In genomic region chr11:73007113-73007512, GRCm38 (mm10) we compare ENCODE assay signal across 14 mouse cellular contexts. TPM values are rescaled to one million over a fixed set of nuclear protein-coding genes. Genes with fewer than 3 reads are reported as not detected.
A peak's percentile ranks its signal among the peaks of the same experiment; 100 is the strongest.
DNase-seq lines count a peak whose midpoint lies in the region; ATAC-seq lines count a peak whose summit lies in the region.
"Had no signal": no experiment of that assay in that cellular context is flagged by ENCODE, and none has a peak within 500 bp of the region (broad histone marks: within the 10 kb centered on the region; RNA-seq: fewer than 3 reads in every experiment).

No protein-coding gene starts in this region.

- H3K36me3 ChIP-seq in midbrain, embryonic 14.5 days (ENCODE audit: control insufficient read depth, insufficient read depth, low read length): no peaks in the 10 kb centered on the region
- H3K36me3 ChIP-seq in midbrain, embryonic 16.5 days (ENCODE audit: control insufficient read depth, insufficient read depth, low read length): no peaks in the 10 kb centered on the region
- H3K36me3 ChIP-seq: embryonic facial prominence, embryonic 10.5 days; forebrain, embryonic 15.5 days; heart, embryonic 13.5 days; hindbrain, embryonic 15.5 days had no signal

- H3K27me3 ChIP-seq in midbrain, embryonic 14.5 days (ENCODE audit: control insufficient read depth, insufficient read depth, low read length): no peaks in the 10 kb centered on the region
- no peaks in the 10 kb centered on the region for H3K27me3 ChIP-seq in midbrain, embryonic 16.5 days (ENCODE audit: control insufficient read depth, insufficient read depth, low read depth, low read length)
- H3K27me3 ChIP-seq: forebrain, embryonic 15.5 days had no signal

- no peak overlapping the region for H3K9ac ChIP-seq in midbrain, embryonic 14.5 days (replicated peaks; ENCODE audit: low read length)
- no peak overlapping the region for H3K9ac ChIP-seq in midbrain, embryonic 16.5 days (ENCODE audit: low read depth, low read length)
- H3K9ac ChIP-seq: forebrain, embryonic 15.5 days; hindbrain, embryonic 15.5 days had no signal

- H3K4me2 ChIP-seq in midbrain, embryonic 14.5 days (ENCODE audit: low read length): no peak overlapping the region
- no peak overlapping the region for H3K4me2 ChIP-seq in midbrain, embryonic 16.5 days (ENCODE audit: low read length)
- H3K4me2 ChIP-seq: forebrain, embryonic 15.5 days; heart, embryonic 13.5 days; hindbrain, embryonic 15.5 days had no signal

- H3K4me3 ChIP-seq in midbrain, embryonic 14.5 days (replicated peaks; ENCODE audit: low read depth, low read length): no peak overlapping the region
- no peak overlapping the region for H3K4me3 ChIP-seq in midbrain, embryonic 16.5 days (ENCODE audit: low read depth, low read length)
- H3K4me3 ChIP-seq: embryonic facial prominence, embryonic 10.5 days; forebrain, embryonic 15.5 days; heart, embryonic 13.5 days; hindbrain, embryonic 15.5 days had no signal

- no peak for ATAC-seq in CD4-positive, CD25-positive, alpha-beta regulatory T cell, adult 4 months
- ATAC-seq in midbrain, embryonic 14.5 days (ENCODE audit: low FRiP score, low TSS enrichment): no peak
- ATAC-seq in midbrain, embryonic 16.5 days: no peak
- ATAC-seq: forebrain, embryonic 15.5 days had no signal

- peak; percentile 18 for DNase-seq in CD4-positive, CD25-positive, alpha-beta regulatory T cell, adult 2 months (ENCODE audit: low read depth, low spot score)
- peak; percentile 48 to 52 for DNase-seq in cerebellum, postnatal 10 days
- DNase-seq in cerebellum, adult 8-10 months: no peak
- DNase-seq in midbrain, embryonic 14.5 days: peak; percentile 27
- peak; percentile 52 for DNase-seq in MN1 (ENCODE audit: low spot score)
- DNase-seq in adrenal gland, adult 18-20 months (ENCODE audit: low spot score in 2 of 2): no peak
- DNase-seq: gastrocnemius, postnatal 36 days had no signal

- no peak overlapping the region for H3K27ac ChIP-seq in midbrain, embryonic 14.5 days (replicated peaks; ENCODE audit: low read depth, low read length)
- H3K27ac ChIP-seq in midbrain, embryonic 16.5 days (ENCODE audit: low read length): no peak overlapping the region
- H3K27ac ChIP-seq: embryonic facial prominence, embryonic 10.5 days; forebrain, embryonic 15.5 days; heart, embryonic 13.5 days; hindbrain, embryonic 15.5 days had no signal

- 61% methylated on average over 3 of the region's 3 CpGs for WGBS in midbrain, embryonic 14.5 days
- WGBS in midbrain, embryonic 16.5 days: 64% methylated on average over 3 of the region's 3 CpGs

- H3K4me1 ChIP-seq in midbrain, embryonic 14.5 days (ENCODE audit: control insufficient read depth, insufficient read depth, low read length): no peaks in the 10 kb centered on the region
- H3K4me1 ChIP-seq in midbrain, embryonic 16.5 days (ENCODE audit: control insufficient read depth, insufficient read depth, low read length): no peaks in the 10 kb centered on the region
- H3K4me1 ChIP-seq: forebrain, embryonic 15.5 days; hindbrain, embryonic 15.5 days had no signal

- H3K9me3 ChIP-seq in midbrain, embryonic 14.5 days (ENCODE audit: control insufficient read depth, low read length): no peaks in the 10 kb centered on the region
- H3K9me3 ChIP-seq in midbrain, embryonic 16.5 days (replicated peaks; ENCODE audit: control insufficient read depth, low read length, poor library complexity, severe bottlenecking): no peaks in the 10 kb centered on the region
- H3K9me3 ChIP-seq: embryonic facial prominence, embryonic 10.5 days; forebrain, embryonic 15.5 days; G1E; heart, embryonic 13.5 days; hindbrain, embryonic 15.5 days had no signal

RNA-seq across cellular contexts. Expression of gene P2rx1, which starts 8.2 kb away (rescaled TPM):
- polyA plus RNA-seq in CD4-positive, CD25-positive, alpha-beta regulatory T cell, adult 4 months (2017; shearing (Covaris generic)): under 1 TPM in 1 of 2 experiments, not detected in 1; 0.39 TPM
- polyA plus RNA-seq in midbrain, embryonic 14.5 days (2014; fragmentation: Nextera tagmentation; extraction: Ambion mirVana): 0.36 and 0.41 TPM in 2 replicates
- polyA plus RNA-seq in midbrain, embryonic 16.5 days (2015; fragmentation: Nextera tagmentation; extraction: Ambion mirVana): 0.30 and 0.48 TPM in 2 replicates
- under 1 TPM; 0.56 to 0.83 TPM for total RNA-seq in adrenal gland, adult 18-20 months (2021)

RNA-seq across cellular contexts. Expression of gene Camkk1, which starts 11.7 kb away (rescaled TPM):
- 1 to 10 TPM; 2.3 to 5.8 TPM for polyA plus RNA-seq in CD4-positive, CD25-positive, alpha-beta regulatory T cell, adult 4 months (2017; shearing (Covaris generic))
- 11.0 and 16.6 TPM in 2 replicates for polyA plus RNA-seq in midbrain, embryonic 14.5 days (2014; fragmentation: Nextera tagmentation; extraction: Ambion mirVana)
- 31.9 and 33.6 TPM in 2 replicates for polyA plus RNA-seq in midbrain, embryonic 16.5 days (2015; fragmentation: Nextera tagmentation; extraction: Ambion mirVana)
- 1 to 10 TPM; 2.5 to 4.5 TPM for total RNA-seq in adrenal gland, adult 18-20 months (2021)

RNA-seq across cellular contexts. Expression of gene Ncbp3, which starts 40.5 kb away (rescaled TPM):
- 10 to 100 TPM; 17.1 to 21.5 TPM for polyA plus RNA-seq in CD4-positive, CD25-positive, alpha-beta regulatory T cell, adult 4 months (2017; shearing (Covaris generic))
- 8.3 and 10.2 TPM in 2 replicates for polyA plus RNA-seq in midbrain, embryonic 14.5 days (2014; fragmentation: Nextera tagmentation; extraction: Ambion mirVana)
- polyA plus RNA-seq in midbrain, embryonic 16.5 days (2015; fragmentation: Nextera tagmentation; extraction: Ambion mirVana): 9.8 and 12.1 TPM in 2 replicates
- 10 to 100 TPM in 1 of 2 experiments, 1 to 10 TPM in 1; 9.2 to 10.5 TPM for total RNA-seq in adrenal gland, adult 18-20 months (2021)

RNA-seq across cellular contexts. Expression of gene Atp2a3, which starts 46.1 kb away (rescaled TPM):
- 10 to 100 TPM; 57.5 to 89.4 TPM for polyA plus RNA-seq in CD4-positive, CD25-positive, alpha-beta regulatory T cell, adult 4 months (2017; shearing (Covaris generic))
- polyA plus RNA-seq in midbrain, embryonic 14.5 days (2014; fragmentation: Nextera tagmentation; extraction: Ambion mirVana): 0.55 and 0.91 TPM in 2 replicates
- polyA plus RNA-seq in midbrain, embryonic 16.5 days (2015; fragmentation: Nextera tagmentation; extraction: Ambion mirVana): 1.2 and 1.7 TPM in 2 replicates
- total RNA-seq in adrenal gland, adult 18-20 months (2021): 10 to 100 TPM in 1 of 2 experiments, 1 to 10 TPM in 1; 8.6 to 10.2 TPM

Comparison
In these comparisons a context has a peak if more than half of its experiments do, and no peak if none do; other contexts are left out.
1. DNase-seq: peak in CD4-positive, CD25-positive, alpha-beta regulatory T cell, adult 2 months (single experiment), cerebellum, postnatal 10 days (2 of 2), midbrain, embryonic 14.5 days (single experiment) and MN1 (single experiment); none in cerebellum, adult 8-10 months (single experiment) and adrenal gland, adult 18-20 months (0 of 2).